Mouse (Mus musculus) regulatory T cell (primary cell): ENCODE measurements at regions not wholly inside any gene's neighbourhood (a gene's known extent, or its start where the extent isn't known, plus 50 kb on each side); places are given as distances from the start of the nearest gene placed in this dataset.

ENCODE experiments used
- in situ Hi-C: fragments of 300-600 bp; cut with MboI, MseI; formaldehyde crosslinking; loops from one replicate; pipeline ENCODE4 v1.15.1; 2025; ENCODE audit warnings: high pct_unique_total_duplicates

DNA sequence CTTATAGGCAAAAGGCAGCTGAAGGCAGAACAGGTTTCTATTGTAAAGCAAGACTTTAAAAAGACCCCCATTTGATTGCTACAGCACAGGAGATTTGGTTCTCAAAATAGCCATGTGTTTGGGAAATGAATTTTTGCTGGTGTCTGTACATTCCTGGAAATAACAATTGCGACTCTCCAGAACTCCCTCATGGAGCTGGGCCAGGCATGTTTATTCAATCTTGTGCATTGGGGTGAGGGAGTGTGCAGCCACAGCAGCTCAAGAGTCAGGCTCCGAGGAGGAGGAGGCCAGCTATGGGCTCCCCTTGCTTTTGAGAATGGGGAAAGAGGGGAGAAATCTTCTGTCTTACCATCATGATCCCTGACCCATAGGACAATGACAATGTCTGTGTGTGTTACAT lies 51.9 kb upstream of the Habp2 start:
- in situ Hi-C loops = no loop called here
